Mouse (Mus musculus): ENCODE data around the gene Dqx1. TPM values are rescaled to one million over a fixed set of nuclear protein-coding genes. Genes with fewer than 3 reads are reported as not detected.
A peak's percentile ranks its signal among the peaks of the same experiment; 100 is the strongest.

The Dqx1 gene
- total and polyA plus RNA-seq, 2 experiments from 2014 or later = 0.11 to 0.30 TPM

- Histone ChIP-seq H3K27ac (ENCODE audit: low read depth, low read length) (peak overlapping the region; percentile 82), H3K4me2 (ENCODE audit: low read depth, low read length, poor library complexity, severe bottlenecking) (peak overlapping the region; percentile 94), H3K36me3 (ENCODE audit: insufficient read depth, low read length) (peaks cover 19% of the 10 kb centered on the region), H3K9ac (replicated peaks; ENCODE audit: low read length, poor library complexity, severe bottlenecking) (peak overlapping the region; percentile 66), H3K4me1 (ENCODE audit: insufficient read depth, low read length) (peaks cover 9% of the 10 kb centered on the region; the same call in 1 of the 2 replicates), H3K27me3 (ENCODE audit: insufficient read depth, low read length) (no peaks in the 10 kb centered on the region), H3K9me3 (ENCODE audit: low read length) (no peaks in the 10 kb centered on the region), H3K4me3 (ENCODE audit: low read depth, low read length) (peak overlapping the region; percentile 72)
- WGBS = 2% methylated on average over 34 of the region's 48 CpGs
- DNase-seq (ENCODE audit: low spot score) (peak; percentile 23), ATAC-seq (ENCODE audit: low FRiP score) (peak; percentile 64)
- TF ChIP-seq CTCF (IDR thresholded peaks at IDR 0.05) = no peak
These were observed 58.2 kb downstream of the Dqx1 start for GRCm38 (mm10) chr6:83115682-83116372.

GRCm38 (mm10) chr6:83116373-83117164 lies 58.9 kb downstream of the Dqx1 start:
- Histone ChIP-seq H3K4me1 (ENCODE audit: insufficient read depth, low read length) (peaks cover 9% of the 10 kb centered on the region; the same call in 1 of the 2 replicates), H3K4me3 (ENCODE audit: low read depth, low read length) (peak overlapping the region; percentile 72), H3K9me3 (ENCODE audit: low read length) (no peaks in the 10 kb centered on the region), H3K27ac (ENCODE audit: low read depth, low read length) (no peak overlapping the region; the same call in 1 of the 2 replicates), H3K36me3 (ENCODE audit: insufficient read depth, low read length) (peaks cover 19% of the 10 kb centered on the region), H3K9ac (replicated peaks; ENCODE audit: low read length, poor library complexity, severe bottlenecking) (peak overlapping the region; percentile 66), H3K27me3 (ENCODE audit: insufficient read depth, low read length) (no peaks in the 10 kb centered on the region), H3K4me2 (ENCODE audit: low read depth, low read length, poor library complexity, severe bottlenecking) (peak overlapping the region; percentile 94)
- WGBS = 75% methylated on average over 11 of the region's 11 CpGs
- DNase-seq (ENCODE audit: low spot score) = no peak
- no peak for ATAC-seq (ENCODE audit: low FRiP score)
- TF ChIP-seq CTCF (IDR thresholded peaks at IDR 0.05) = no peak

MicroRNA genes within 50 kb of the gene (microRNA counts, 519-probe panel; counts per million panel counts)
- 528 counts per million, percentile 58 among the panel's probes with 10 or more counts for microRNA mmu-miR-3470a+mmu-miR-3470b

Small RNA genes within 50 kb of the gene (microRNA-seq; reads per million reads assigned to microRNA genes)
- gene Mir3470a (ENCODE audit: borderline number of aligned reads) (not detected), gene Mir7040 (ENCODE audit: borderline number of aligned reads) (not detected)

Other genes with a start within 250 kb of the Dqx1 start
- gene Sema4f, start 118.1 kb upstream of the Dqx1 start, total RNA-seq (2014; rRNA removed) = 15.4 and 15.5 TPM in 2 replicates
- gene Sema4f, start 118.1 kb upstream of the Dqx1 start, polyA plus RNA-seq (2015; fragmentation: Nextera tagmentation; extraction: Ambion mirVana) = 16.6 and 16.9 TPM in 2 replicates
- gene M1ap, start 110.9 kb upstream of the Dqx1 start, total RNA-seq (2014; rRNA removed) = 1.2 TPM in 1 of 2 replicates, not detected in the other
- gene M1ap, start 110.9 kb upstream of the Dqx1 start, polyA plus RNA-seq (2015; fragmentation: Nextera tagmentation; extraction: Ambion mirVana) = 0.12 TPM in 1 of 2 replicates, not detected in the other
- 3.9 and 5.0 TPM in 2 replicates for gene Dok1, start 24.4 kb upstream of the Dqx1 start, total RNA-seq (2014; rRNA removed)
- gene Dok1, start 24.4 kb upstream of the Dqx1 start, polyA plus RNA-seq (2015; fragmentation: Nextera tagmentation; extraction: Ambion mirVana) = 1.1 and 2.3 TPM in 2 replicates
- gene Loxl3, start 23.7 kb upstream of the Dqx1 start, total RNA-seq (2014; rRNA removed) = 6.9 and 7.3 TPM in 2 replicates
- gene Loxl3, start 23.7 kb upstream of the Dqx1 start, polyA plus RNA-seq (2015; fragmentation: Nextera tagmentation; extraction: Ambion mirVana) = 4.7 and 5.6 TPM in 2 replicates
- 180 and 190 TPM in 2 replicates for gene Aup1, start 3.3 kb upstream of the Dqx1 start, total RNA-seq (2014; rRNA removed)
- 130 and 155 TPM in 2 replicates for gene Aup1, start 3.3 kb upstream of the Dqx1 start, polyA plus RNA-seq (2015; fragmentation: Nextera tagmentation; extraction: Ambion mirVana)
- gene Htra2, start 2.6 kb upstream of the Dqx1 start, total RNA-seq (2014; rRNA removed) = 45.4 and 56.5 TPM in 2 replicates
- gene Htra2, start 2.6 kb upstream of the Dqx1 start, polyA plus RNA-seq (2015; fragmentation: Nextera tagmentation; extraction: Ambion mirVana) = 87.8 and 93.4 TPM in 2 replicates
- gene Tlx2, start 12.4 kb downstream of the Dqx1 start, total RNA-seq (2014; rRNA removed) = not detected in 2 replicates
- gene Tlx2, start 12.4 kb downstream of the Dqx1 start, polyA plus RNA-seq (2015; fragmentation: Nextera tagmentation; extraction: Ambion mirVana) = not detected in 2 replicates
- 11.8 and 20.4 TPM in 2 replicates for gene Pcgf1, start 20.0 kb downstream of the Dqx1 start, total RNA-seq (2014; rRNA removed)
- 30.4 and 35.5 TPM in 2 replicates for gene Pcgf1, start 20.0 kb downstream of the Dqx1 start, polyA plus RNA-seq (2015; fragmentation: Nextera tagmentation; extraction: Ambion mirVana)
- gene Lbx2, start 28.5 kb downstream of the Dqx1 start, total RNA-seq (2014; rRNA removed) = not detected in 2 replicates
- gene Lbx2, start 28.5 kb downstream of the Dqx1 start, polyA plus RNA-seq (2015; fragmentation: Nextera tagmentation; extraction: Ambion mirVana) = 0.26 TPM in 1 of 2 replicates, not detected in the other
- 13.6 and 26.0 TPM in 2 replicates for gene Ccdc142, start 43.8 kb downstream of the Dqx1 start, total RNA-seq (2014; rRNA removed)
- 6.0 TPM in 2 replicates for gene Ccdc142, start 43.8 kb downstream of the Dqx1 start, polyA plus RNA-seq (2015; fragmentation: Nextera tagmentation; extraction: Ambion mirVana)
- gene Gm42688, start 43.8 kb downstream of the Dqx1 start, total RNA-seq (2014; rRNA removed) = 4.4 and 8.1 TPM in 2 replicates
- gene Gm42688, start 43.8 kb downstream of the Dqx1 start, polyA plus RNA-seq (2015; fragmentation: Nextera tagmentation; extraction: Ambion mirVana) = 3.5 and 4.4 TPM in 2 replicates
- gene Mrpl53, start 51.2 kb downstream of the Dqx1 start, total RNA-seq (2014; rRNA removed) = 46.4 and 57.2 TPM in 2 replicates
- gene Mrpl53, start 51.2 kb downstream of the Dqx1 start, polyA plus RNA-seq (2015; fragmentation: Nextera tagmentation; extraction: Ambion mirVana) = 115 and 118 TPM in 2 replicates
- gene Mogs, start 57.7 kb downstream of the Dqx1 start, total RNA-seq (2014; rRNA removed) = 32.6 and 40.3 TPM in 2 replicates
- gene Mogs, start 57.7 kb downstream of the Dqx1 start, polyA plus RNA-seq (2015; fragmentation: Nextera tagmentation; extraction: Ambion mirVana) = 18.8 and 19.8 TPM in 2 replicates
- 152 and 199 TPM in 2 replicates for gene Wbp1, start 63.7 kb downstream of the Dqx1 start, total RNA-seq (2014; rRNA removed)
- 85.3 and 91.6 TPM in 2 replicates for gene Wbp1, start 63.7 kb downstream of the Dqx1 start, polyA plus RNA-seq (2015; fragmentation: Nextera tagmentation; extraction: Ambion mirVana)
- 29.4 and 40.9 TPM in 2 replicates for gene Ino80b, start 67.6 kb downstream of the Dqx1 start, total RNA-seq (2014; rRNA removed)
- 14.6 and 16.2 TPM in 2 replicates for gene Ino80b, start 67.6 kb downstream of the Dqx1 start, polyA plus RNA-seq (2015; fragmentation: Nextera tagmentation; extraction: Ambion mirVana)
- gene Rtkn, start 77.6 kb downstream of the Dqx1 start, total RNA-seq (2014; rRNA removed) = 24.3 and 30.9 TPM in 2 replicates
- 12.5 and 14.6 TPM in 2 replicates for gene Rtkn, start 77.6 kb downstream of the Dqx1 start, polyA plus RNA-seq (2015; fragmentation: Nextera tagmentation; extraction: Ambion mirVana)
- gene Wdr54, start 98.6 kb downstream of the Dqx1 start, total RNA-seq (2014; rRNA removed) = 12.7 and 15.9 TPM in 2 replicates
- gene Wdr54, start 98.6 kb downstream of the Dqx1 start, polyA plus RNA-seq (2015; fragmentation: Nextera tagmentation; extraction: Ambion mirVana) = 21.5 and 27.5 TPM in 2 replicates
- 15.6 and 20.5 TPM in 2 replicates for gene 1700003E16Rik, start 98.6 kb downstream of the Dqx1 start, total RNA-seq (2014; rRNA removed)
- gene 1700003E16Rik, start 98.6 kb downstream of the Dqx1 start, polyA plus RNA-seq (2015; fragmentation: Nextera tagmentation; extraction: Ambion mirVana) = 18.0 and 18.2 TPM in 2 replicates
- 126 and 129 TPM in 2 replicates for gene Dctn1, start 108.1 kb downstream of the Dqx1 start, total RNA-seq (2014; rRNA removed)
- gene Dctn1, start 108.1 kb downstream of the Dqx1 start, polyA plus RNA-seq (2015; fragmentation: Nextera tagmentation; extraction: Ambion mirVana) = 166 TPM in 2 replicates
- 0.57 and 3.3 TPM in 2 replicates for gene Slc4a5, start 162.0 kb downstream of the Dqx1 start, total RNA-seq (2014; rRNA removed)
- 0.16 and 0.25 TPM in 2 replicates for gene Slc4a5, start 162.0 kb downstream of the Dqx1 start, polyA plus RNA-seq (2015; fragmentation: Nextera tagmentation; extraction: Ambion mirVana)